Mouse (Mus musculus): Measurements from ENCODE around the gene Foxp4.

DNA sequence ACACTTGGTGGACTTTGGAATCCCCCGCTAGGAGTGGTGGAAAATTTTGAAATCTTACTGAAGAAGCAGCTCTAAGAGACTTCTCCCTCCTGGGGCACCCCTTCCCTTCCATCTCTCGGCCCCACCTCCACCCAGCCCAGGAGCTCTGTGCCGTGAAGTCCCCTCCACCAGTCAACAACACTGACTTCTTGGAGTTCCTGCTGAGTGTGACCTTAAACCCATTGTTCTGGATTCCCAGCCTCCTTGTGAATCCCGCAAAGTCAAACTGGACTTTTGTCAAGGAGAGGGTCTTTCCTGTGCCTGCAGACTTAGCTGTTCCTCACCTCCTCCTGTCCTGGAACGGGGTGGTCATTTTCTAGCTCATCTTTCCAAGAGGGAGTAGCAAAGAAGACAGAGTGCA is 28.8 kb upstream of the Foxp4 start:
- TF ChIP-seq CTCF (IDR thresholded peaks at IDR 0.05; ENCODE audit: control insufficient read depth, insufficient read depth, insufficient read length) (no peak), MAX (IDR thresholded peaks at IDR 0.05) (no peak), MYOG (IDR thresholded peaks at IDR 0.05; ENCODE audit: control insufficient read depth, extremely low read depth, insufficient read length) (no peak)

Measured in C2C12 (cell line).